Mouse (Mus musculus): Measurements from ENCODE around the gene Rhobtb1.

GRCm38 (mm10) chr10:69128531-69128930 lies 22.7 kb upstream of the Rhobtb1 start:
- no peak for TF ChIP-seq CTCF (IDR thresholded peaks at IDR 0.05; ENCODE audit: low read depth)
- TF ChIP-seq EP300 (IDR thresholded peaks at IDR 0.05; ENCODE audit: low read depth): no peak
